Mouse (Mus musculus) kidney, adult 2 months (tissue): ENCODE results near the gene Nxpe4. TPM values are rescaled to one million over a fixed set of nuclear protein-coding genes. Genes with fewer than 3 reads are reported as not detected.

ENCODE experiments used
- DNase-seq: peaks from one replicate; pipeline ENCODE4 v3.0.0; 2021
- H3K27ac ChIP-seq: fragments of 200-500 bp; 2 replicates; pipeline ENCODE4 v1.5.1; 2012; ENCODE audit warnings: low read depth, low read length, control low read depth, inconsistent platforms; ENCODE audit not compliant: insufficient read depth
- H3K27me3 ChIP-seq: fragments of 200-500 bp; replicated peaks from 2 replicates; pipeline ENCODE4 v1.6.1; 2012; ENCODE audit warnings: mild to moderate bottlenecking, moderate library complexity, low read length, inconsistent platforms; ENCODE audit not compliant: control insufficient read depth, insufficient read depth
- H3K36me3 ChIP-seq: fragments of 200-500 bp; 2 replicates; pipeline ENCODE4 v1.6.1; 2012; ENCODE audit warnings: mild to moderate bottlenecking, moderate library complexity, low read length, inconsistent platforms; ENCODE audit not compliant: control insufficient read depth, insufficient read depth
- H3K4me1 ChIP-seq: fragments of 200-500 bp; 2 replicates; pipeline ENCODE4 v1.6.1; 2011; ENCODE audit warnings: low read length; ENCODE audit not compliant: control insufficient read depth, insufficient read depth
- H3K4me3 ChIP-seq: fragments of 200-500 bp; 2 replicates; pipeline ENCODE4 v1.5.1; 2011; ENCODE audit warnings: mild to moderate bottlenecking, low read depth, low read length, control low read depth; ENCODE audit not compliant: insufficient read depth
- CTCF ChIP-seq: fragments of 200-500 bp; conservative IDR thresholded peaks from 2 replicates; pipeline ENCODE4 v1.5.1; 2011; ENCODE audit warnings: low read depth, mild to moderate bottlenecking, control low read depth, low read length, moderate library complexity, mixed read lengths; ENCODE audit not compliant: insufficient read depth, insufficient read length
- POLR2A ChIP-seq: fragments of 200-500 bp; IDR thresholded peaks from one replicate; pipeline ENCODE4 v1.6.1; 2011; ENCODE audit warnings: low read depth, low read length, control low read depth
- WGBS: fragments of 180-500 bp; shearing (Covaris S2); methylation state at CpG from one replicate; pipeline ENCODE4 v1.1.7; 2018; 5-methylcytosine and 5-hydroxymethylcytosine counted together
- polyA plus RNA-seq: library from polyadenylated mRNA; depleted of rRNA; stranded (reverse); fragments of >200 nt; gene quantifications from 2 replicates; pipeline ENCODE4 v1.2.3, GENCODE M21; 2012

The Nxpe4 gene
- polyA plus RNA-seq, 1 experiment: 0.95 TPM

GRCm38 (mm10) chr9:48373232-48373878 lies 211.5 kb downstream of the Nxpe4 start:
- no peak for DNase-seq
- TF ChIP-seq CTCF (no peak), POLR2A (no peak)
- no peaks in the 10 kb centered on the region for H3K4me1 ChIP-seq
- 75% methylated on average over 4 of the region's 4 CpGs for WGBS
- H3K27me3 ChIP-seq: no peaks in the 10 kb centered on the region
- H3K4me3 ChIP-seq: no peak overlapping the region
- H3K27ac ChIP-seq: no peak overlapping the region
- no peaks in the 10 kb centered on the region for H3K36me3 ChIP-seq

GRCm38 (mm10) chr9:48374357-48374756 lies 212.5 kb downstream of the Nxpe4 start:
- WGBS: 52% methylated on average over 2 of the region's 2 CpGs
- DNase-seq: no peak
- H3K4me3 ChIP-seq: no peak overlapping the region
- no peak overlapping the region for H3K27ac ChIP-seq
- H3K4me1 ChIP-seq: no peaks in the 10 kb centered on the region
- no peaks in the 10 kb centered on the region for H3K36me3 ChIP-seq
- no peaks in the 10 kb centered on the region for H3K27me3 ChIP-seq
- TF ChIP-seq POLR2A (no peak), CTCF (no peak)

- TF ChIP-seq POLR2A (no peak), CTCF (no peak)
- Histone ChIP-seq H3K4me1 (no peaks in the 10 kb centered on the region), H3K27ac (no peak overlapping the region), H3K4me3 (no peak overlapping the region), H3K36me3 (no peaks in the 10 kb centered on the region), H3K27me3 (no peaks in the 10 kb centered on the region)
- 47% methylated on average over 4 of the region's 4 CpGs for WGBS
- no peak for DNase-seq
These were observed 226.6 kb downstream of the Nxpe4 start for GRCm38 (mm10) chr9:48388451-48388850.

- H3K27ac ChIP-seq: no peak overlapping the region
- H3K4me1 ChIP-seq: no peaks in the 10 kb centered on the region
- no peak overlapping the region for H3K4me3 ChIP-seq
- WGBS: 26% methylated on average over 3 of the region's 3 CpGs
- TF ChIP-seq CTCF: no peak
- TF ChIP-seq POLR2A: no peak
- no peaks in the 10 kb centered on the region for H3K36me3 ChIP-seq
- H3K27me3 ChIP-seq: no peaks in the 10 kb centered on the region
- DNase-seq: no peak
These were observed 228.2 kb downstream of the Nxpe4 start for GRCm38 (mm10) chr9:48389983-48390382.

GRCm38 (mm10) chr9:48403590-48404209 lies 241.9 kb downstream of the Nxpe4 start:
- H3K27me3 ChIP-seq: no peaks in the 10 kb centered on the region
- no peak overlapping the region for H3K27ac ChIP-seq
- H3K4me3 ChIP-seq: no peak overlapping the region
- H3K4me1 ChIP-seq: no peaks in the 10 kb centered on the region
- WGBS: 93% methylated on average over 10 of the region's 10 CpGs
- no peak for TF ChIP-seq CTCF
- TF ChIP-seq POLR2A: no peak
- DNase-seq: no peak
- no peaks in the 10 kb centered on the region for H3K36me3 ChIP-seq

- Histone ChIP-seq H3K4me3 (no peak overlapping the region), H3K36me3 (no peaks in the 10 kb centered on the region), H3K27ac (no peak overlapping the region), H3K27me3 (no peaks in the 10 kb centered on the region), H3K4me1 (no peaks in the 10 kb centered on the region)
- DNase-seq: no peak
- TF ChIP-seq CTCF (no peak), POLR2A (no peak)
- whole genome bisulfite sequencing: 74% methylated on average over 3 of the region's 3 CpGs
These were observed 242.9 kb downstream of the Nxpe4 start for GRCm38 (mm10) chr9:48404687-48405086.

GRCm38 (mm10) chr9:48407549-48408327 lies 245.9 kb downstream of the Nxpe4 start:
- Histone ChIP-seq H3K27ac (no peak overlapping the region), H3K4me1 (no peaks in the 10 kb centered on the region), H3K27me3 (no peaks in the 10 kb centered on the region), H3K36me3 (no peaks in the 10 kb centered on the region), H3K4me3 (no peak overlapping the region)
- WGBS: 64% methylated on average over 10 of the region's 10 CpGs
- peak; percentile 7 for DNase-seq
- no peak for TF ChIP-seq CTCF
- no peak for TF ChIP-seq POLR2A
